Mouse (Mus musculus): ENCODE results near the gene Gm4969.

GRCm38 (mm10) chr7:19084277-19084771 is 33.8 kb downstream of the Gm4969 start:
- no peak for TF ChIP-seq CTCF (IDR thresholded peaks at IDR 0.05; ENCODE audit: borderline replicate concordance, insufficient read depth, low read depth, low read length)
- no peak for TF ChIP-seq POLR2A (IDR thresholded peaks at IDR 0.05; ENCODE audit: borderline replicate concordance, insufficient read depth, low read length)
